Mouse (Mus musculus) bone marrow macrophage, adult 2 months (primary cell): Measurements from ENCODE around the gene Vdac2.

Source experiments
- CTCF ChIP-seq: IDR thresholded peaks from 2 replicates; pipeline ENCODE4 v1.5.1; 2012; ENCODE audit warnings: low read depth, mild to moderate bottlenecking, low read length, moderate library complexity
- POLR2A ChIP-seq: IDR thresholded peaks from 2 replicates; pipeline ENCODE4 v1.6.1; 2012; ENCODE audit warnings: mild to moderate bottlenecking, low read depth, low read length, borderline replicate concordance

DNA sequence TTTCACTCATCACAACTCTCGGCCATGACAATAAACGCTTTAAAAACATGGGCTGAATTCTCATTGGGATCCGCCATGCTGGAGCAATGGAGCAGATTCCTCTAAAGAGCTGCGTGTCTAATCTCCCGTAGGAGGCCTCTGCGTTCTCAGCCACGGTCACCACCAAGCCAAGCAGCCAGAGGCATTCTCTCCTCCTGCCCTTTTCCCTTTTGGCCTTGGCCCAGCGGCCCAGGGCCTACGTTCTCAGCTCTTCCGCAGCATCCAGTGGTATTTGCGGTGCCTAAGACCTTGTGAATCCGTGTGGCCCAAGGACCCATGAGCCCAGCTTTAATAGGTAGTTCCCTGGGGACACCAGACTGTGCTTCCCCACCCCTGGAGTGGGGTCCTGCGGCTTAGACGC, 31.8 kb downstream of the Vdac2 start:
- no peak for TF ChIP-seq CTCF
- no peak for TF ChIP-seq POLR2A
